Mouse (Mus musculus) liver, embryonic 14.5 days (tissue): ENCODE results near the gene Pfkm. TPM values are rescaled to one million over a fixed set of nuclear protein-coding genes. Genes with fewer than 3 reads are reported as not detected.

Experiments used
- ATAC-seq: fragments of 200-750 bp; cut with Nextera tagmentation; 2 replicates; pipeline ENCODE4 v1.8.0; 2017; ENCODE audit warnings: moderate number of reproducible peaks, mild to moderate bottlenecking, moderate library complexity; ENCODE audit not compliant: insufficient read depth
- DNase-seq, 3 experiments: peaks; one replicate each; pipeline ENCODE4 v3.0.0-alpha.2; 2012 to 2013; ENCODE audit warnings: low read depth in 3 of 3, low spot score in 3 of 3
- H3K27ac ChIP-seq: fragments of 300-500 bp; sonication (generic); 2 replicates; pipeline ENCODE4 v1.5.1; 2014; ENCODE audit warnings: moderate library complexity, mild to moderate bottlenecking, control low read depth, inconsistent platforms
- H3K27me3 ChIP-seq: fragments of 300-500 bp; sonication (generic); 2 replicates; pipeline ENCODE4 v1.6.1; 2014; ENCODE audit warnings: mild to moderate bottlenecking, low read length, moderate library complexity; ENCODE audit not compliant: control insufficient read depth, insufficient read depth
- H3K36me3 ChIP-seq: fragments of 300-500 bp; sonication (generic); replicated peaks from 2 replicates; pipeline ENCODE4 v1.6.1; 2014; ENCODE audit warnings: low read depth; ENCODE audit not compliant: control insufficient read depth, insufficient read depth
- H3K4me1 ChIP-seq, 2 experiments: fragments of 200-500 bp in 1 of 2; fragments of 300-500 bp in 1 of 2; sonication (generic) in 1 of 2; replicated peaks; 2 replicates each; pipeline ENCODE4 v1.6.1; 2012 to 2014; ENCODE audit warnings: antibody characterized with exemption in 1 of 2, inconsistent platforms in 1 of 2, low read length in 1 of 2; ENCODE audit not compliant: control insufficient read depth in 2 of 2, insufficient read depth in 2 of 2
- H3K4me2 ChIP-seq: fragments of 300-500 bp; sonication (generic); 2 replicates; pipeline ENCODE4 v1.6.1; 2014; ENCODE audit warnings: low read depth, mild to moderate bottlenecking, control low read depth, moderate library complexity
- H3K4me3 ChIP-seq, 2 experiments: fragments of 200-500 bp in 1 of 2; fragments of 300-500 bp in 1 of 2; sonication (generic) in 1 of 2; 2 replicates each; pipeline ENCODE4 v1.5.1; 2012 to 2014; ENCODE audit warnings: low read depth in 2 of 2, low read length in 2 of 2, mild to moderate bottlenecking in 2 of 2, control low read depth in 1 of 2, inconsistent platforms in 1 of 2, moderate library complexity in 1 of 2; ENCODE audit not compliant: insufficient read depth in 1 of 2
- H3K9ac ChIP-seq: fragments of 300-500 bp; sonication (generic); replicated peaks from 2 replicates; pipeline ENCODE4 v1.6.1; 2014; ENCODE audit warnings: mild to moderate bottlenecking, control low read depth, moderate library complexity
- H3K9me3 ChIP-seq: fragments of 300-500 bp; sonication (generic); 2 replicates; pipeline ENCODE4 v1.6.1; 2016; ENCODE audit warnings: low read length, mixed read lengths; ENCODE audit not compliant: control insufficient read depth
- CTCF ChIP-seq: IDR thresholded peaks from 2 replicates; pipeline ENCODE4 v1.5.1; 2016; ENCODE audit warnings: antibody characterized with exemption, low read depth, control low read depth
- EP300 ChIP-seq: IDR thresholded peaks from 2 replicates; pipeline ENCODE4 v1.6.1; 2016; ENCODE audit warnings: antibody characterized with exemption, low read depth
- WGBS: fragments of 180-500 bp; shearing (Covaris S2); extraction: QIAGEN DNeasy Blood & Tissue Kit; methylation state at CpG from one replicate; pipeline ENCODE4 v1.1.7; 2014; ENCODE audit not compliant: insufficient replicate concordance; 5-methylcytosine and 5-hydroxymethylcytosine counted together
- polyA plus RNA-seq, 2 experiments: library from polyadenylated mRNA; depleted of rRNA in 1 of 2; stranded (reverse) in 1 of 2; unstranded in 1 of 2; fragments of >200 nt; fragmentation: Nextera tagmentation in 1 of 2; extraction: Ambion mirVana in 1 of 2; gene quantifications; 2 replicates each; pipeline versions ENCODE4 v1.2.1 to v1.2.3; 2012 to 2014

Pfkm gene
- polyA plus RNA-seq, 2 experiments: 19.6 to 22.4 TPM

- Histone ChIP-seq H3K4me2 (no peak overlapping the region), H3K9ac (no peak overlapping the region), H3K4me3 (no peak overlapping the region), H3K9me3 (no peaks in the 10 kb centered on the region), H3K4me1 (peaks cover 0 to under 1% of the 10 kb centered on the region in 2 experiments; a peak in 2 of 4 replicates), H3K27me3 (no peaks in the 10 kb centered on the region), H3K27ac (no peak overlapping the region), H3K36me3 (peaks cover 29% of the 10 kb centered on the region)
- 71% methylated on average over 1 of the region's 1 CpGs for WGBS
- no peak for TF ChIP-seq EP300
- no peak for TF ChIP-seq CTCF
- DNase-seq (no peak), ATAC-seq (no peak)
These were observed 3.5 kb upstream of the Pfkm start for GRCm38 (mm10) chr15:98088889-98089288.

- Histone ChIP-seq H3K9me3 (no peaks in the 10 kb centered on the region), H3K4me2 (no peak overlapping the region), H3K4me3 (no peak overlapping the region), H3K27ac (no peak overlapping the region), H3K9ac (no peak overlapping the region), H3K27me3 (no peaks in the 10 kb centered on the region), H3K36me3 (peaks cover 24% of the 10 kb centered on the region), H3K4me1 (peaks cover 0 to 2% of the 10 kb centered on the region in 2 experiments; a peak in 2 of 4 replicates)
- no peak for ATAC-seq
- TF ChIP-seq EP300 (no peak), CTCF (peak; percentile 74)
- WGBS: 62% methylated on average over 9 of the region's 9 CpGs
- DNase-seq: no peak
These were observed 2.8 kb upstream of the Pfkm start for GRCm38 (mm10) chr15:98089421-98090183.

DNA sequence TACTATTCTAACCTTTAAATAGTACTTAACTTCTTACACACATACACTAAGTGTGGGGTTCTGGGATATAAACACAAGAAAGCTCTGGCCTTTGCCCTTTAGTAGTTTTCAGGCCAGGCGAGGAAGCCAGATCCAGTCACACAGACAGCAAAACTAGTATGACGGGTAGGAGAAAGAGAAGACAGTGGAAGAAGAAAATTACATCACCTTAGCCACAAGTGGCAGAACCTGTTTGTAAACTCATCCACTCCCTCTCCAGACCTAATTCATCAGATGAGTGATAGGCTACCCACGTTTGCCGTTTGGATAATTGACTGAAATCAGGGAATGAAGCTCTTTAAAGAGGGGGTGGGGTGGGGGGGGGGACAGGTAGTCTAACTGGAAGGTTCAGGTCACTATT, 548 bp upstream of the Pfkm start:
- H3K9me3 ChIP-seq: no peaks in the 10 kb centered on the region
- peak overlapping the region; percentile 98 for H3K9ac ChIP-seq
- ATAC-seq (no peak), DNase-seq (no peak)
- H3K4me3 ChIP-seq: peak overlapping the region; percentile 82 to 87
- H3K4me1 ChIP-seq: peaks cover 0 to 2% of the 10 kb centered on the region in 2 experiments; a peak in 2 of 4 replicates
- 18% methylated on average over 4 of the region's 4 CpGs for WGBS
- TF ChIP-seq CTCF (no peak), EP300 (no peak)
- H3K27ac ChIP-seq: peak overlapping the region; percentile 87
- peaks cover 10% of the 10 kb centered on the region for H3K36me3 ChIP-seq
- peak overlapping the region; percentile 81 for H3K4me2 ChIP-seq
- no peaks in the 10 kb centered on the region for H3K27me3 ChIP-seq

DNA sequence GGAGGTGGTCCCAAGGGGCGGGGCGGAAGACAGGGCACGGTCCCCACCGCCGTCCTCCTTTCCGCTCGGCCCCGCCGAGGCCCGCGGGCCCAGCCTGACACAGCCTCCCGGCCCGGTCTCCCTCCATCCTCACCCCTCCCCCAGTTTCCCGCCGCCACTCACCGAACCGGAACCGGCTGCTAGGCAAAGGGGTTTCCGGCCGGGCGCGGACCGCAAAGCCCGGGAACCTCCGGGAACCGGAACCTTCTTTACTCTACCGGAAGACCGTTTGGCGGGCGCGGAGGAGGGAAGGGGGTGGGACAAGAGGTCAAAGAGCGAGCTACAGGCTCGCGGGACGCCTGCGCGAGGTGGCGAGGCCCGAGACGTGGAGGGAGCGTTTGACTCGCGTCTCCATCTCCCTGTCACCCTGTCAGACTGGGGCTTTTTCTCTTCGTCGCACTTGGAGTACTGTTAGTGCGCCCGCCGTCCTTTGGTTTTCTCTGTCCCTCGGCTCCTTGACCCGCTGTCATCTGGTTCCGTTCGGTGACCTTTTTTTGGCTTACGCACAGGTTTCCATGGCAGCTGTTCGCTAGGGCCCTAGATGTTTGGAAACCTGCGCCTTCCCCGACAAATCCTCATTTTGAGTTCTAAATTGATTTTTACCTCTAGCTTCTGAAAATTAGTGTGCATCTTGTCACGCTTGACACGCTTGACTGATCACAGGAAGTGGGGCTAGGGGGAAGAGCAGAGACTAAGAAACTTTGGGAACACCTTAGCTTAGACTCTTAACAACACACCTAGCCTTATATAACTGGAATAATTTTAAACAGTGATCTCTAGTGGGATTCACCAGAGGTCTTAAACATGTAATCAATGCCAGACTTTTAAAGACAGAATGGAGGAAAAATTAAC, 977 bp downstream of the Pfkm start, which contains the start of gene Senp1:
Senp1 (minus strand) TSS at position 624 of the 891 bp plus-strand sequence.
- peak within 1 kb of the TSS; percentile 82 to 87 for H3K4me3 ChIP-seq
- H3K4me1 ChIP-seq: peaks cover 0 to 2% of the 10 kb centered on the region in 2 experiments; a peak in 2 of 4 replicates
- peak within 1 kb of the TSS; percentile 81 for H3K4me2 ChIP-seq
- under 1% methylated on average over 58 of the region's 58 CpGs for WGBS
- DNase-seq: peak; percentile 75 to 79 (median 79)
- peak within 1 kb of the TSS; percentile 98 for H3K9ac ChIP-seq
- H3K36me3 ChIP-seq: peaks cover 3% of the 10 kb centered on the region
- peak within 1 kb of the TSS; percentile 87 for H3K27ac ChIP-seq
- ATAC-seq: peak; percentile 92
- H3K9me3 ChIP-seq: no peaks in the 10 kb centered on the region
- TF ChIP-seq EP300 (no peak; the same call in 1 of the 2 replicates), CTCF (no peak)
- no peaks in the 10 kb centered on the region for H3K27me3 ChIP-seq
